Mouse (Mus musculus): ENCODE measurements around the gene Fbxw8. TPM values are rescaled to one million over a fixed set of nuclear protein-coding genes. Genes with fewer than 3 reads are reported as not detected.

Gene Fbxw8
- polyA plus RNA-seq, 1 experiment = 37.1 TPM

DNA sequence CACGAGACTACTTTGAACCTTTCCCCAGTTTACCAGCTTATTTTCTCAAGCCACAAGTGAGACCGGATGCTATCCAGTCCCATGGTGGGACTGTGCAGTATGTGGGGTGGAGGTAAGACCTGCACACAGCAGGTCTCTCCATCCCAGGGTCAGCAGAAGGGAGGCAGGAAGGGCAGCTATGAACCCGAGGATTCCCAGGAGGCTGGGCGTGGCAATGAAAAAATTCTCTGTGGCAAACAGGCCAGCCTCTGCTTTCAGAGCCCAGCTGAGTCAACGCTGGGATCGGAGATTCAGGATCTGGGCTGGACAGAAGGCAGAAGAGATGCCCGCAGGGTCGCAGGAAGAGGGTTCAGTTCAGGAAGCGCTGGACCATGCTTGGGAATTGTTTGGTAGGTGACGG lies 8.0 kb downstream of the Fbxw8 start:
- no peaks in the 10 kb centered on the region for H3K27me3 ChIP-seq (ENCODE audit: control insufficient read depth, insufficient read depth, low read length, poor library complexity, severe bottlenecking)
- H3K36me3 ChIP-seq (ENCODE audit: control insufficient read depth, insufficient read depth, low read length, poor library complexity, severe bottlenecking) = peaks cover 3% of the 10 kb centered on the region; the same call in 1 of the 2 replicates
- no peaks in the 10 kb centered on the region for H3K4me1 ChIP-seq (ENCODE audit: control insufficient read depth, insufficient read depth, low read length)
- H3K27ac ChIP-seq (ENCODE audit: insufficient read depth, low read length) = no peak overlapping the region
- H3K4me3 ChIP-seq (ENCODE audit: low read depth, low read length) = no peak overlapping the region
- H3K9ac ChIP-seq (ENCODE audit: low read depth, poor library complexity, severe bottlenecking) = no peak overlapping the region
- no peaks in the 10 kb centered on the region for H3K9me3 ChIP-seq (replicated peaks; ENCODE audit: control insufficient read depth, insufficient read depth, low read length, poor library complexity, severe bottlenecking)
- TF ChIP-seq EP300 (IDR thresholded peaks at IDR 0.05; ENCODE audit: insufficient read depth, low read depth, low read length) (no peak), CTCF (IDR thresholded peaks at IDR 0.05; ENCODE audit: low read depth, low read length) (no peak), POLR2A (IDR thresholded peaks at IDR 0.05; ENCODE audit: insufficient read depth, low read length) (no peak)

DNA sequence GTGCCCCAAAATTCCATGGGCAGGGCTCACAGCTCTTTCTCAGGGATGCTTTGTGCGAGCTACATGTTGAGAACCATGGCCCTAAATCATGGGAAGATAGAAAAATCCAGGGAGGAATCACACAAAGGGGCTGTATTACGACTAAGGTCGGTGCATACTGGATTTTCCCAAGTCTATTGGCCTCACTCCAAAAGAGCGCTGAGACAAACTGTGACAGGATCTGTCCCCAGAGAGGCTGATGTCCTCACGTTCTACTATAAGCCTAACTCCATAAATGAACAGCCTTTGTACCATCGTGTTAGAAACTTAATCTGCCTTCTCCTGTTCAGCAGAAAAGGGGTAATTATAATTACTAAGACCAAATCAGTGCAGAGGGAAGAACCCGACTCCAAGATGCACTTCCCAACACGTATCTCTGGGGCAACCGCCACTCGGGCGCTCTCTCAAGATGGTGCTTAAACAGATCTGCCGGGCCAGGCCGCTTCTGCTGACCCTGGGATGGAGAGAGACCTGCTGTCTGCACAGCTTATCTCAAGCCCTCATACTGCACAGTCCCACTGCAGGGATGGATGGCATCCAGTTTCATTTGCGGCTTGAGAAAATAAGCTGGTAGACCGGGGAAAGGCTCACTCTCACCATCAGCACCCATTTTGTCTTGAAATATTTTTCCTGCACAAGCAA lies 9.1 kb downstream of the Fbxw8 start:
- Histone ChIP-seq H3K9me3 (replicated peaks; ENCODE audit: control insufficient read depth, insufficient read depth, low read length, poor library complexity, severe bottlenecking) (no peaks in the 10 kb centered on the region), H3K9ac (ENCODE audit: low read depth, poor library complexity, severe bottlenecking) (no peak overlapping the region)

DNA sequence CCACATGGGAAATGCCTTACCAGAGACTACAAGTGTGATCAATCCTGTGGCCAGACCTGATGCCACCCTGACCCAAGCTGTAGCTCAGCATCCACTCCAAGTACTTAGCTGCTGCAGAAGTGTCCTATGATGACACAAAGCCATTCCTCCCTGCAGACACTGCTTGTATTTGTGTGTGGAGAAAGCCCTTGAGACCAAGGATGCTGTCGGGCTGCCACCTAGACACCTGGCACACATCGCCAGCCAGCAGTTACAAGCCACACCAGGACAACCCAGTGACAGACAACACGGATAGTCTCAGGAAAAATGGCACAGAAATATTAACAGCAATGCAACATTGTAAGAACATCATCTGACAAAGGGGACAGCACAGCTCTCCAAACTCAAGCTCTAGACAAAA lies 9.8 kb downstream of the Fbxw8 start:
- Histone ChIP-seq H3K4me1 (ENCODE audit: control insufficient read depth, insufficient read depth, low read length) (no peaks in the 10 kb centered on the region), H3K9ac (ENCODE audit: low read depth, poor library complexity, severe bottlenecking) (no peak overlapping the region), H3K4me3 (ENCODE audit: low read depth, low read length) (no peak overlapping the region), H3K9me3 (replicated peaks; ENCODE audit: control insufficient read depth, insufficient read depth, low read length, poor library complexity, severe bottlenecking) (no peaks in the 10 kb centered on the region), H3K27me3 (ENCODE audit: control insufficient read depth, insufficient read depth, low read length, poor library complexity, severe bottlenecking) (no peaks in the 10 kb centered on the region), H3K36me3 (ENCODE audit: control insufficient read depth, insufficient read depth, low read length, poor library complexity, severe bottlenecking) (peaks cover 5% of the 10 kb centered on the region; the same call in 1 of the 2 replicates), H3K27ac (ENCODE audit: insufficient read depth, low read length) (no peak overlapping the region)
- no peak for TF ChIP-seq EP300 (IDR thresholded peaks at IDR 0.05; ENCODE audit: insufficient read depth, low read depth, low read length)
- no peak for TF ChIP-seq CTCF (IDR thresholded peaks at IDR 0.05; ENCODE audit: low read depth, low read length)
- TF ChIP-seq POLR2A (IDR thresholded peaks at IDR 0.05; ENCODE audit: insufficient read depth, low read length) = no peak

More for the DNA sequence above, 9.1 kb downstream of the Fbxw8 start:
- Histone ChIP-seq H3K36me3 (ENCODE audit: control insufficient read depth, insufficient read depth, low read length, poor library complexity, severe bottlenecking) (peaks cover 5% of the 10 kb centered on the region; the same call in 1 of the 2 replicates), H3K4me1 (ENCODE audit: control insufficient read depth, insufficient read depth, low read length) (no peaks in the 10 kb centered on the region), H3K27ac (ENCODE audit: insufficient read depth, low read length) (no peak overlapping the region), H3K27me3 (ENCODE audit: control insufficient read depth, insufficient read depth, low read length, poor library complexity, severe bottlenecking) (no peaks in the 10 kb centered on the region), H3K4me3 (ENCODE audit: low read depth, low read length) (no peak overlapping the region)
- TF ChIP-seq POLR2A (IDR thresholded peaks at IDR 0.05; ENCODE audit: insufficient read depth, low read length) (no peak), EP300 (IDR thresholded peaks at IDR 0.05; ENCODE audit: insufficient read depth, low read depth, low read length) (no peak), CTCF (IDR thresholded peaks at IDR 0.05; ENCODE audit: low read depth, low read length) (no peak)

DNA sequence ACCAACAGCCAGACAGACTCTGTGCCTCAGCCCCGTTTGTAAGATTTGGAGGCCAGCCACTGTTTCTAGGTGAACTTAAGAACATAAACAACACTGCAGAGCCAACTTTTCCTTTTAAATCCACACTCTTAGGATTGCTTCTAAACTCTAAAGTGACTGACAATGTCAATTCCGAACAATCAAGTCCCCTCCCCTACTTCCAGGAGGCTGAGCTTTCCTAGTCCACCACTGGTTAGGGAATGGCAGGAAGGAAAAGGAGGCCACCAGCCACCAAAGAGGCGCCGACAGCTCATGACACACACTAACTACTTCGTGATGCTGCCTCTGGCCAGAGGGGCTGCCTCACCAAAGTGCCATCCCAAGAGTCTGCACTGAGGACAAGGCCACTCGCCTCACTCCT lies 10.5 kb downstream of the Fbxw8 start:
- no peaks in the 10 kb centered on the region for H3K27me3 ChIP-seq (ENCODE audit: control insufficient read depth, insufficient read depth, low read length, poor library complexity, severe bottlenecking)
- H3K9me3 ChIP-seq (replicated peaks; ENCODE audit: control insufficient read depth, insufficient read depth, low read length, poor library complexity, severe bottlenecking) = no peaks in the 10 kb centered on the region
- no peaks in the 10 kb centered on the region for H3K4me1 ChIP-seq (ENCODE audit: control insufficient read depth, insufficient read depth, low read length)
- H3K4me3 ChIP-seq (ENCODE audit: low read depth, low read length) = no peak overlapping the region
- no peak for TF ChIP-seq EP300 (IDR thresholded peaks at IDR 0.05; ENCODE audit: insufficient read depth, low read depth, low read length)
- no peak overlapping the region for H3K27ac ChIP-seq (ENCODE audit: insufficient read depth, low read length)
- peaks cover 5% of the 10 kb centered on the region; the same call in 1 of the 2 replicates for H3K36me3 ChIP-seq (ENCODE audit: control insufficient read depth, insufficient read depth, low read length, poor library complexity, severe bottlenecking)
- no peak overlapping the region for H3K9ac ChIP-seq (ENCODE audit: low read depth, poor library complexity, severe bottlenecking)

DNA sequence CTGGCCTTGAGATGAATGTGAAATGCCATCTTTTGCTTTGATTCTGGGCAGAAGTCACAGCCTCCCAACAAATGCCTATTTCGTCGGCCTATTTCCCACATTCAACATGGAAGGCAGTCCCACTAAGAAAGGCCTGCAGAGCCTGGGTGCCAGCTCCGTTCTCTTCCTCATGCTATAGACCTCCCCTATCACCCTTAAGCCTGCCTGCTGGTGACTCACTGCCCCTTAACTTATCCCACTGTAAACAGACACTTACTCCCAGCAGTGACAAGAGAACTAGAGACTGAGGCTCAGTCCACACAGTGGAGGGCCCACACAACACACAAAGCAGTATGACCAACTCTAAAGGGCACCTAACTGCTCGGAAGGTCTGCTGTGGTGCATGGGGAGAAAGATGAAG lies 10.9 kb downstream of the Fbxw8 start:
- H3K27me3 ChIP-seq (ENCODE audit: control insufficient read depth, insufficient read depth, low read length, poor library complexity, severe bottlenecking) = no peaks in the 10 kb centered on the region
- H3K4me1 ChIP-seq (ENCODE audit: control insufficient read depth, insufficient read depth, low read length) = no peaks in the 10 kb centered on the region
- peaks cover 5% of the 10 kb centered on the region; the same call in 1 of the 2 replicates for H3K36me3 ChIP-seq (ENCODE audit: control insufficient read depth, insufficient read depth, low read length, poor library complexity, severe bottlenecking)
- no peak overlapping the region for H3K9ac ChIP-seq (ENCODE audit: low read depth, poor library complexity, severe bottlenecking)
- no peaks in the 10 kb centered on the region for H3K9me3 ChIP-seq (replicated peaks; ENCODE audit: control insufficient read depth, insufficient read depth, low read length, poor library complexity, severe bottlenecking)
- H3K27ac ChIP-seq (ENCODE audit: insufficient read depth, low read length) = no peak overlapping the region
- H3K4me3 ChIP-seq (ENCODE audit: low read depth, low read length) = no peak overlapping the region
- TF ChIP-seq CTCF (IDR thresholded peaks at IDR 0.05; ENCODE audit: low read depth, low read length) (no peak), EP300 (IDR thresholded peaks at IDR 0.05; ENCODE audit: insufficient read depth, low read depth, low read length) (no peak), POLR2A (IDR thresholded peaks at IDR 0.05; ENCODE audit: insufficient read depth, low read length) (no peak)

DNA sequence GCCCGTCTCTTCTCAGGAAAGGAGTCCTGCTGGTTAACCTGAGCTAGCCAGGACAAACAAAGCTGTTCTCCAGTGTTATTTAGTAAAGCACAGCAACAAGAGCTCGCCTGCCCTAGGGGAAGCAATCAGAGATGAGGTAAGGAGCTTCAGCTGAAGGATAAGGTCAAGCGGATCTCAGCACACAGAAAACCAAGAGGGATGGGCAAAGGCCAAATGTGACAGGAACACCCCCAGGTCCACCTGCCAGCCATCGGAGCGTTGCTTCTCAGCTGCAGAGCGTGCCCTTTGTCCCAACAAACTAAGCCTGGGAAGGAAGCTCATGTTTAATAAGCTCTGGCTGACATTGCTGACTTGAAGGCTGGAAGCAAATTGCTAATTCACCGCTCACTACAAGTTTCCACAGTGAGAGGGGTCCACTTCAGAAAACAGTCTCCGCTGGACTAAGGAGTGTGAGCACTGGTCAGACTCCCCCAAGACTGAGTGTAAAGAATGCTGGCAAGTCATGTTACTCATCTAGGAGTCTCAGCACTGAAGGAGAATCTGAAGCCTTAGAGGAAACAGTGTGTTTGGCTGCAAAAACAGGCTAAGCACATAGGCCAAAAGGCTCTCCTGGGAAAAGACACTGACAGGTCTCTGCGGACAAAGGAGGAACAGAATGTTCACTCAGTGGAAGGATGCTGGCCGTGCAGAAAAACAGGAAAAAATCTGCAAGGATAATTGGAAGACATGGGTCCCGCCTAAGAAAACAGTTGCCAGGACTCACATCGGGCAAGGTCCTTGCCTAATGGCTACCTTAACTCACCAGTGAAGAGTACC lies 11.8 kb downstream of the Fbxw8 start:
- no peak for TF ChIP-seq POLR2A (IDR thresholded peaks at IDR 0.05; ENCODE audit: insufficient read depth, low read length)
- TF ChIP-seq EP300 (IDR thresholded peaks at IDR 0.05; ENCODE audit: insufficient read depth, low read depth, low read length) = no peak
- no peak for TF ChIP-seq CTCF (IDR thresholded peaks at IDR 0.05; ENCODE audit: low read depth, low read length)
- Histone ChIP-seq H3K36me3 (ENCODE audit: control insufficient read depth, insufficient read depth, low read length, poor library complexity, severe bottlenecking) (peaks cover 5% of the 10 kb centered on the region; the same call in 1 of the 2 replicates), H3K9me3 (replicated peaks; ENCODE audit: control insufficient read depth, insufficient read depth, low read length, poor library complexity, severe bottlenecking) (no peaks in the 10 kb centered on the region), H3K27me3 (ENCODE audit: control insufficient read depth, insufficient read depth, low read length, poor library complexity, severe bottlenecking) (no peaks in the 10 kb centered on the region), H3K4me1 (ENCODE audit: control insufficient read depth, insufficient read depth, low read length) (no peaks in the 10 kb centered on the region), H3K27ac (ENCODE audit: insufficient read depth, low read length) (no peak overlapping the region), H3K4me3 (ENCODE audit: low read depth, low read length) (no peak overlapping the region), H3K9ac (ENCODE audit: low read depth, poor library complexity, severe bottlenecking) (no peak overlapping the region)
